Mouse (Mus musculus) gastrocnemius, postnatal 14 days (tissue): ENCODE measurements around the gene Iqgap1. TPM values are rescaled to one million over a fixed set of nuclear protein-coding genes. Genes with fewer than 3 reads are reported as not detected.

Source experiments
- DNase-seq: peaks from one replicate; pipeline ENCODE4 v3.0.0; 2021; ENCODE audit warnings: mixed read lengths
- intact Hi-C: fragments of 180-260 bp; cut with DNase I; formaldehyde crosslinking; loops from one replicate; pipeline ENCODE4 v1.15.1; 2025; ENCODE audit warnings: low total_unique reads
- total RNA-seq, 2 experiments: library from RNA; stranded (reverse); gene quantifications; 2 replicates each; pipeline ENCODE4 v1.2.3; 2021

Gene Iqgap1
- total RNA-seq, 2 experiments from 2014 or later: 28.9 to 36.1 TPM

GRCm38 (mm10) chr7:80692472-80692871, 133.3 kb downstream of the Iqgap1 start:
- no peak for DNase-seq
- intact Hi-C loops: loop anchor here (10.0 kb wide), 1 partner anchor 308 kb away; the partner anchor contains the start of gene Fes

DNA sequence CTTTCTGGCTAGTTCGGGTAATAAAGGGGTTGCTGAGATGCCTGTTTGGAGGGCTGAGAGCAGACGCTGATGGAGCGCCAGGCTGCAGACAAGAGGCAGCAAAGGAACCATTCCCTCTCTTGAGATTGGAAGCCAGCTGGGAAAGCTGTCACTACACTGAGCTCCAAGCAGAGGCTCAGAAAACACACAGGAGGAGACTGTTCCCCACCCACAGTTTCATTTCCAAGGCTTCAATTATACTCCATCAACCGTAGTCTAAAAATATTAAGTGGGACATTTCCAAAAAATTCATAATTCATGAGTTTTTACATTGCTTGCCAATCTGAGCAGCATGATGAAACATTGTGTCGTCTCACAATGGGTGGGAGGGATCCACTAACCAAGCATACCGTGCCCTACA, 134.6 kb downstream of the Iqgap1 start:
- intact Hi-C loops: loop anchor here (10.0 kb wide), 1 partner anchor 306 kb away; the partner anchor contains the start of gene Fes
- DNase-seq: no peak

DNA sequence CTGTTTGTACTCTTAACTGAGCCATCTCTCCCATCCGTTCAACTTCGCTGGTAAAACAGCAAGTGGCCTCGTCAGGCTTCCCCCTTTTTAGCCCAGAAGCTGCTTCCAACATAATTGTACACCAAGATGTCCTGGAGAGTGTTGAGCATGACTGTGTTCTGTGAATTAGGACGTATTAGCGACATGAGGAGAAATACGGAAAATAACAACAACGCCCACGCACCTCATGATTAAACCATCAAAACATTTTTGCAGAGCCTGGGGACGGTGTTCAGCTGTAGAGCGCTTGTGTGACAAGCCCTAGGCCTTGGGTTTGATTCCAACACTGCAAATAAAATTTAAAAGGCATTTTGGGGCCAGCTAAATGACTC, 136.6 kb downstream of the Iqgap1 start:
- intact Hi-C loops: loop anchor here (10.0 kb wide), 1 partner anchor 74 kb away; no protein-coding TSS in a partner anchor
- no peak for DNase-seq

DNA sequence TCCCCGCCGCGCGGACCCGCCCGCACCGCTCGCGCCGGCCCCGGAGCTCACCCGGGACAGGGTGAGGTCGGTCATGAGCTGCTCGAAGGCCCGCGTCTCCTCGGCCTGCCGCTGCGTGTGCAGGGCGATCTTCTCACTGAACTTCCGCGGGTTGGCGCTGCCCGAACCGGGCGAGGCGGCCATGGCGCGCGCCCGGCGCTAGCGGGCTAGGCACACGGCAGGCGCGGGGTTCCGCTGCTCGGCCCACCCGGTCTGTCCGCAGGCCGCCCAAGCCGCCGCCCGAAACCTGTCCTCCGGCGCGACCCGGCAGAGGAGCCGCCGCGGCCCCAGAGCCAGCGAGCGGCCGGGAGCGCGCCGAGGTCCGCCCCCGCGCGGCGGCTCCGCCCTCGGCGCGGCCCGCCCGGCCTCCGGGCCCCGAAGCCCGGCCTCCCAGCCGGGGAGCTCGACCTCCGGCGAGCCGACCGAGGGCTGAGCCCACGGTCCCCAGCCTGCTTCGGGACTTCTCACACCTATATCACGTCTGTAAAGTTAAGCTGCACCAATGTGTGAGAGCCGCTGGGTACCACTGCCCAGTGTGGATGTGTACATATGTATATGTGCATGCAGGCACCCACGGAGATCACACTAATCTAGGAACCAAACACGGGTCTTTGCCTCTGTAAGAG, 137.1 kb downstream of the Iqgap1 start, which contains the start of gene Crtc3:
Gene Crtc3 (minus strand): TSS at position 322 of the 665 bp plus-strand sequence.
- intact Hi-C loops: loop anchor here (10.0 kb wide), 1 partner anchor 74 kb away; no protein-coding TSS in a partner anchor

DNA sequence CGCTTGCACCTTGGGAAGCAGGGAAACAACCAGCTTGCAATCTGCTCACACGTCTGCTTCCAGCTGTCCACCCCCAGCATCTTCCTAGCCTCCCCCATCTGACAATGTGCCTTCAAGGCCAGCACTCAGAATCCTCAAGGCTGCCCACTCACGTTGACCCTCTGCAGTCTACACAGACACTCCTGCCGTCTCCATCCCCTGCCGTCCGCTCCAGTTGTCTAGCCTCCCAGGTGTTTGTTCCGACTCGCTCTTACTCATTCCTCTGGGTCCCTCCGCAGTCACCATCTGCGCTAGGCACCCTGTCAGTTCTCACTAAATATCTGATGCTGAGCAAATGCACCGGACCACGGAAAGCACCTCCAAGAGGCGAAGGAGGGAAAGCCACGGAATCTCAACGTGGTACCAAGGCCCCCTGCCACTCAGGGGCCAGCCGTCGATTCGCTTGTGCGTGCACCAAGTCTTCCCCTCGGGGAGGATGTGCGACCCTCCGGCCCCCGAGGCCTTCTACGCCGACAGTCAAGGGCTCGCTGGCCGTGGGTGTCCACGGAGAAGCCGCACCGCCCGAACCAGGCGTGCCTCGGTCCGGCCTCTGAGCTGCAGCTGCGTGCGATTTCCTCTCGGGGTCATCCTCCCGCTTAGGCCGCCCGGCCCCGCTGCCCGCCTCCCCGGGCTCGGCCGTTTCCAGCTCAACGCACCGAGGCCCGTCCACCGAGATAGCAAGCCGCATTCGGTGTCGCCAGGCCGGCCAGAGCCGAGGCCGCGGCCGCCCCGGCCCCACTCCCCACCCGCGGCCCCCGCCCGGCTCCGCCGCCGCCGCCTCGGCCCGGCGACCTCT, 137.8 kb downstream of the Iqgap1 start:
- DNase-seq: peak; percentile 74
- intact Hi-C loops: loop anchor here (10.0 kb wide), 1 partner anchor 73 kb away; no protein-coding TSS in a partner anchor

More for the DNA sequence above, 137.1 kb downstream of the Iqgap1 start, which contains the start of gene Crtc3:
- DNase-seq: peak; percentile 74

DNA sequence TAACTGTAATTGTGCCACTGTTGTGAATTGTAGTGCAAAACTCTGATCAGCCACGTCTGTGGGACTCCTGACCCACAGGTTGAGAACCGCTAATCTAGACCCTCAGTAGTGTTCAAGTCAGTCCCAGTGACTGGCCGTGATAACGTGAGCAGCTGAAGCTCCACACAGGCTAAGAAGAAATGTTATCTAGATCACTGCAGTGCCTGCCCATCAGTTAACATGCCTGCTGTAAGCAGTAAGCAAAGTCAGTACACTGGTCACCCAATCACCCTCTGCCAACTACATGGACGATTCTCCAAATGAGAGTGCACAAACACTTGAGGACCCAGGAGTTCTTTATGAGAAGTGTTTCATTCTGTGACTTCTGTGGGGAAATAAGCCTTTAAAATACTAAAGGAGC, 140.1 kb downstream of the Iqgap1 start:
- DNase-seq: no peak
- intact Hi-C loops: loop anchor here (10.0 kb wide), 1 partner anchor 71 kb away; no protein-coding TSS in a partner anchor

DNA sequence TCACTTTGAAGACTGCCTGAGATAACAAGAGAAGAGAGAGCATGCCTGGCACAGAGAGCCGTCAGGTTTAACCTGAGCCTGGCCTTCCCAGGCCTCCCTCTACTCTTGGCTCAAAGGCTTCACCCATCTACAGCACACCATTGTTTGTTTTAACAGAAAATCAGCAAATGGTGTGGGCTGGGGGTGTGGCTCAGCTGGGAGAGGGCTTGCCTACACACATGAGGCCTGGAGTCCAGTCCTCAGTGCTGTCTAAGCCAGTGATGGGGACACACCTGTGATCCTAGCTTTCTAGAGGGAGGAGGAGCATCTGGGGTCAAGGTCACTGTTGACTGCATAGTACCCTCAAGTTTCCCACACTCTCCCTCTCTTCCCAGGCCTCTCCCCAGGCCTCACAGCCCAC, 143.1 kb downstream of the Iqgap1 start:
- intact Hi-C loops: loop anchor here (10.0 kb wide), 1 partner anchor 68 kb away; no protein-coding TSS in a partner anchor
- DNase-seq: no peak

- no peak for DNase-seq
- intact Hi-C loops: loop anchor here (10.0 kb wide), 1 partner anchor 66 kb away; no protein-coding TSS in a partner anchor
These were observed 145.4 kb downstream of the Iqgap1 start for GRCm38 (mm10) chr7:80680218-80680847.

GRCm38 (mm10) chr7:80672323-80672722, 153.5 kb downstream of the Iqgap1 start:
- intact Hi-C loops: no loop called here

DNA sequence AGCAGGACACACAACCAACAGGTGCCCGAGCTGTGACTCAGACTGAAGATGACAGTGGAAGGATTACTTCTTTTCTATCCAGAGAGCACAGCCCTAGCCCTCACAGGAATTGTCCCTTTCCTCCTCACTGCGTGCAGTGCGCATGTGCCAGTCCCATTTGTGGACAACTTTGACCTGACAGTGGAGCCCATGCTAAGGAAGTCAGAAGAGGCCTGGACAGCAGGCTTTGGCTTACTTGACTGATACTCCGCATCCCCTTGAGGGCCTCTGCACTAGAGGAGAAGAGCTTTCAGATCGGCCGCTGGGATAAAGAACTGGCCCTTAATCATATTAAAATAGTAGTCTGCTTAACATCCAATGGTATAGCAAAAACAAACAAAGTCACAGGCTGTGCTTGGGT, 154.9 kb downstream of the Iqgap1 start:
- intact Hi-C loops: no loop called here
- DNase-seq: no peak

More at GRCm38 (mm10) chr7:80672323-80672722, 153.5 kb downstream of the Iqgap1 start:
- no peak for DNase-seq

DNA sequence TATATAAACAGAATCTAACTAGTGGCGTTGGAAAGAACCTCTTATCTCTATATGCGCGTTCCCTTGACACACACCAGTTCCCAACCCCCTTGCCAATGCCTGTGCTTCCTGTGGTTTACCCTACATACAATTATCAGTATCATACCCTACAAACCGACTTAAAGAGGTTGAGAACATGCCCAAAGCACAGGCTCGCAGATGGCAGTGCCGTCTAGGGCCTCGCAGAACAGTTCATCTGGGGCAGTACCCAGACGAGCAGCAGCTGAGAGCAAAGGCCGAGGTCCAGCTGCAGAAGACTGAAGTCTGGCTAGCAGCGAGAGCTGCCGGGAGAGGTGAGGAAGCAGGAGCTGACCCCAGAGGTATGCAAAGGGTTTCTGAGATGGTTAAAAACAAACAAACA, 158.6 kb downstream of the Iqgap1 start:
- peak; percentile 18 for DNase-seq
- intact Hi-C loops: no loop called here

DNA sequence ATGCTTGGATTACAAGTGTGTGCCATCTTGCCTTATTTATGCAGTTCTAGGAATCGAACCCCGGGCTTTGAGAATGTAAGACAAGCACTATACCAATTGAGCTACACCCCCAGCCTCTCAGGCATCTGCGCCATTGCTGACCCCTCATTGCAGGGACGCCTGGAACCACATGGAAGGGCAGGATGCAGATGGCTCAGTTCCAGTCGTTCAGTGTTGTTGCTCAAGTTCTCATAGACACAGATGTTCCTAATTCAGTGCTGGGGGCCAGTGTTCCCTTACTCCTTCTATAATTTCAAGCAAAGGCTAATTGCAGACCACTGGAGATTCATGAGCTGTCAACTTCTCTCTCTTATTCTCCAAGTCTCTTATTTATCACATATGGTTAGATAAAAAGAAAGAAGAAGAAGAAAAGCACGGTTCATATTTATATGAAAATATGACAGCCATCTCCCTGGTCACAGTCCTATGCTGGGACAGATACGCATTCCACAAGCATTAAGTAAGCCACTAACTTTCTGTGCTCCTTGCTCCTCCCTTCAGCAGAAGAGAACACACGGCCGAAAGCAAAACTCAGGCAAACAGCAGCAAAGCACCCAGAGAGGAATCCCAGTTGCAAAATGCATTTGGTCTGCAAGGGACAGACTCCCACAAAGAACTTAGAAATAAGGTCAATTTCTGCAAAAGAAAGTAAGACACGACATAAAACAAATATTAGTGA, 159.4 kb downstream of the Iqgap1 start:
- intact Hi-C loops: no loop called here
- peak; percentile 34 for DNase-seq

Other genes with a start within 250 kb of the Iqgap1 start
- gene Crtc3, start 137.1 kb downstream of the Iqgap1 start, total RNA-seq: 10 to 100 TPM; 14.7 to 15.3 TPM
- 1 to 10 TPM; 1.5 to 2.8 TPM for gene Zscan2, start 34.9 kb upstream of the Iqgap1 start, total RNA-seq
- gene Wdr73, start 75.3 kb upstream of the Iqgap1 start, total RNA-seq: 1 to 10 TPM; 3.7 to 4.1 TPM
- 1 to 10 TPM; 1.7 to 4.5 TPM for gene Nmb, start 79.1 kb upstream of the Iqgap1 start, total RNA-seq
- gene Sec11a, start 121.8 kb upstream of the Iqgap1 start, total RNA-seq: 10 to 100 TPM; 30.9 to 37.2 TPM
- 10 to 100 TPM; 11.5 to 13.7 TPM for gene Zfp592, start 167.7 kb upstream of the Iqgap1 start, total RNA-seq
- gene Alpk3, start 231.6 kb upstream of the Iqgap1 start, total RNA-seq: 100 to 1,000 TPM; 119 to 131 TPM